Mouse (Mus musculus) limb, embryonic 13.5 days (tissue): ENCODE results near the gene Filip1. TPM values are rescaled to one million over a fixed set of nuclear protein-coding genes. Genes with fewer than 3 reads are reported as not detected.

Experiments
- polyA plus RNA-seq: library from polyadenylated mRNA; unstranded; fragments of >200 nt; fragmentation: Nextera tagmentation; extraction: Ambion mirVana; gene quantifications from 2 replicates; pipeline ENCODE4 v1.2.1, GENCODE M21; 2015

Filip1 gene
- polyA plus RNA-seq, 1 experiment from 2014 or later: 4.1 TPM

Other genes with a start within 250 kb of the Filip1 start
- gene Tmem30a, start 219.3 kb downstream of the Filip1 start, polyA plus RNA-seq: 51.4 and 54.5 TPM in 2 replicates
- 57.8 and 60.2 TPM in 2 replicates for gene Senp6, start 54.1 kb upstream of the Filip1 start, polyA plus RNA-seq
- 10.8 and 10.9 TPM in 2 replicates for gene Myo6, start 152.2 kb upstream of the Filip1 start, polyA plus RNA-seq